Mouse (Mus musculus) macrophage (primary cell): Measurements from ENCODE around the gene Cpxm1. TPM values are rescaled to one million over a fixed set of nuclear protein-coding genes. Genes with fewer than 3 reads are reported as not detected.
"Not testable (repeated sequence)": the region's sequence is repeated elsewhere in the genome, so short reads cannot be mapped to it uniquely, and the experiment has no call there.

Experiments
- H3K27ac ChIP-seq: fragments of 350-480 bp; formaldehyde crosslinking; 2 replicates; pipeline ENCODE4 v1.9.0; 2021
- H3K36me3 ChIP-seq: fragments of 350-480 bp; formaldehyde crosslinking; 2 replicates; pipeline ENCODE4 v1.9.0; 2021; ENCODE audit errors: inconsistent target
- H3K4me3 ChIP-seq: fragments of 350-480 bp; formaldehyde crosslinking; 2 replicates; pipeline ENCODE4 v1.9.0; 2021; ENCODE audit errors: inconsistent target
- H3K79me2 ChIP-seq: fragments of 350-480 bp; formaldehyde crosslinking; 2 replicates; pipeline ENCODE4 v1.9.0; 2021; ENCODE audit errors: inconsistent target
- WGBS: methylation state at CpG from one replicate; pipeline ENCODE4 v1.1.7; 2026; ENCODE audit warnings: inconsistent platforms; ENCODE audit not compliant: missing documents; 5-methylcytosine and 5-hydroxymethylcytosine counted together
- polyA plus RNA-seq: library from polyadenylated mRNA; stranded (reverse); fragments of 250-400 nt; gene quantifications from 3 replicates; pipeline ENCODE4 v1.2.4, GENCODE M21; 2018; ENCODE audit warnings: inconsistent platforms

Gene Cpxm1
- polyA plus RNA-seq, 1 experiment from 2014 or later: not detected

GRCm38 (mm10) chr2:130383895-130384294 is 13.5 kb downstream of the Cpxm1 start:
- Histone ChIP-seq H3K4me3 (no peak overlapping the region), H3K79me2 (no peaks in the 10 kb centered on the region), H3K36me3 (no peaks in the 10 kb centered on the region), H3K27ac (no peak overlapping the region)
- WGBS: 81% methylated on average over 6 of the region's 6 CpGs

GRCm38 (mm10) chr2:130383205-130383604 is 14.2 kb downstream of the Cpxm1 start:
- WGBS: 51% methylated on average over 3 of the region's 3 CpGs
- H3K4me3 ChIP-seq: no peak overlapping the region
- no peak overlapping the region for H3K27ac ChIP-seq
- H3K79me2 ChIP-seq: no peaks in the 10 kb centered on the region
- no peaks in the 10 kb centered on the region for H3K36me3 ChIP-seq

- no peaks in the 10 kb centered on the region for H3K79me2 ChIP-seq
- no peak overlapping the region for H3K4me3 ChIP-seq
- WGBS: 79% methylated on average over 4 of the region's 4 CpGs
- H3K36me3 ChIP-seq: no peaks in the 10 kb centered on the region
- H3K27ac ChIP-seq: no peak overlapping the region
These were observed 22.4 kb downstream of the Cpxm1 start for GRCm38 (mm10) chr2:130374951-130375350.

- WGBS: 0% methylated on average over 1 of the region's 1 CpGs
- not testable (repeated sequence) for H3K79me2 ChIP-seq, H3K36me3 ChIP-seq, H3K27ac ChIP-seq, H3K4me3 ChIP-seq
These were observed 24.3 kb downstream of the Cpxm1 start for GRCm38 (mm10) chr2:130373026-130373425.

GRCm38 (mm10) chr2:130367386-130367785 is 30.0 kb downstream of the Cpxm1 start:
- no peaks in the 10 kb centered on the region for H3K79me2 ChIP-seq
- WGBS: 62% methylated on average over 3 of the region's 4 CpGs
- no peak overlapping the region for H3K4me3 ChIP-seq
- H3K36me3 ChIP-seq: no peaks in the 10 kb centered on the region
- no peak overlapping the region for H3K27ac ChIP-seq

GRCm38 (mm10) chr2:130365211-130366094 is 31.9 kb downstream of the Cpxm1 start:
- WGBS: 12% methylated on average over 30 of the region's 30 CpGs
- Histone ChIP-seq H3K79me2 (no peaks in the 10 kb centered on the region), H3K36me3 (no peaks in the 10 kb centered on the region), H3K4me3 (no peak overlapping the region), H3K27ac (no peak overlapping the region)

- 8% methylated on average over 14 of the region's 14 CpGs for WGBS
- H3K27ac ChIP-seq: no peak overlapping the region
- no peaks in the 10 kb centered on the region for H3K79me2 ChIP-seq
- H3K4me3 ChIP-seq: no peak overlapping the region
- no peaks in the 10 kb centered on the region for H3K36me3 ChIP-seq
These were observed 34.8 kb downstream of the Cpxm1 start for GRCm38 (mm10) chr2:130362511-130363026.

- H3K36me3 ChIP-seq: no peaks in the 10 kb centered on the region
- no peak overlapping the region for H3K4me3 ChIP-seq
- H3K27ac ChIP-seq: no peak overlapping the region
- H3K79me2 ChIP-seq: no peaks in the 10 kb centered on the region
- 14% methylated on average over 5 of the region's 5 CpGs for whole genome bisulfite sequencing
These were observed 38.5 kb downstream of the Cpxm1 start for GRCm38 (mm10) chr2:130358852-130359251.

GRCm38 (mm10) chr2:130357551-130357950 is 39.8 kb downstream of the Cpxm1 start:
- 86% methylated on average over 5 of the region's 5 CpGs for WGBS
- H3K36me3 ChIP-seq: no peaks in the 10 kb centered on the region
- H3K79me2 ChIP-seq: no peaks in the 10 kb centered on the region
- no peak overlapping the region for H3K4me3 ChIP-seq
- H3K27ac ChIP-seq: no peak overlapping the region

GRCm38 (mm10) chr2:130353889-130354288 is 43.5 kb downstream of the Cpxm1 start:
- Histone ChIP-seq H3K4me3 (no peak overlapping the region), H3K36me3 (no peaks in the 10 kb centered on the region), H3K79me2 (no peaks in the 10 kb centered on the region), H3K27ac (no peak overlapping the region)
- WGBS: 65% methylated on average over 3 of the region's 3 CpGs

GRCm38 (mm10) chr2:130353411-130353810 is 44.0 kb downstream of the Cpxm1 start:
- WGBS: 97% methylated on average over 8 of the region's 8 CpGs

GRCm38 (mm10) chr2:130351758-130352339 is 45.5 kb downstream of the Cpxm1 start:
- WGBS: 66% methylated on average over 5 of the region's 5 CpGs
- H3K4me3 ChIP-seq: no peak overlapping the region
- H3K79me2 ChIP-seq: no peaks in the 10 kb centered on the region
- H3K27ac ChIP-seq: no peak overlapping the region
- no peaks in the 10 kb centered on the region for H3K36me3 ChIP-seq

More at GRCm38 (mm10) chr2:130353411-130353810, 44.0 kb downstream of the Cpxm1 start:
- no peaks in the 10 kb centered on the region for H3K36me3 ChIP-seq
- H3K79me2 ChIP-seq: no peaks in the 10 kb centered on the region
- no peak overlapping the region for H3K4me3 ChIP-seq
- no peak overlapping the region for H3K27ac ChIP-seq

GRCm38 (mm10) chr2:130350376-130350775 is 47.0 kb downstream of the Cpxm1 start:
- WGBS: 96% methylated on average over 3 of the region's 3 CpGs
- Histone ChIP-seq H3K79me2 (no peaks in the 10 kb centered on the region), H3K27ac (no peak overlapping the region), H3K4me3 (no peak overlapping the region), H3K36me3 (no peaks in the 10 kb centered on the region)

- Histone ChIP-seq H3K79me2 (no peaks in the 10 kb centered on the region), H3K36me3 (no peaks in the 10 kb centered on the region), H3K4me3 (no peak overlapping the region), H3K27ac (no peak overlapping the region)
- WGBS: 89% methylated on average over 7 of the region's 7 CpGs
These were observed 56.2 kb downstream of the Cpxm1 start for GRCm38 (mm10) chr2:130341220-130341580.
